Mouse (Mus musculus) ES-E14 (cell line): ENCODE results near the gene Map2k6.
A peak's percentile ranks its signal among the peaks of the same experiment; 100 is the strongest.

Experiments
- CHD2 ChIP-seq: IDR thresholded peaks from 2 replicates; pipeline ENCODE4 v1.6.1; 2014; ENCODE audit warnings: mild to moderate bottlenecking, low read depth, low read length, inconsistent platforms
- MAFK ChIP-seq: IDR thresholded peaks from 2 replicates; pipeline ENCODE4 v1.6.1; 2014; ENCODE audit warnings: mild to moderate bottlenecking, low read depth, low read length, inconsistent platforms; ENCODE audit not compliant: insufficient read depth
- ZC3H11A ChIP-seq: IDR thresholded peaks from 2 replicates; pipeline ENCODE4 v1.6.1; 2012; ENCODE audit warnings: low read depth, mild to moderate bottlenecking, inconsistent platforms, low read length, borderline replicate concordance
- ZNF384 ChIP-seq: IDR thresholded peaks from 2 replicates; pipeline ENCODE4 v1.6.1; 2012; ENCODE audit warnings: low read depth, low read length, inconsistent platforms

GRCm38 (mm10) chr11:110496061-110496446 lies 97.1 kb downstream of the Map2k6 start:
- TF ChIP-seq ZNF384 (0 out of 2 replicates have a peak, but pooled peaks have one; percentile 6), MAFK (no peak), CHD2 (no peak), ZC3H11A (0 out of 2 replicates have a peak, but pooled peaks have one; percentile 25)
